Mouse (Mus musculus) embryonic fibroblast, embryonic 13.5 days (primary cell): ENCODE measurements around the gene Slc25a5.

ENCODE experiments used
- CTCF ChIP-seq: IDR thresholded peaks from 2 replicates; pipeline ENCODE4 v1.5.1; 2011; ENCODE audit warnings: mild to moderate bottlenecking, control low read depth, low read length, moderate library complexity, borderline replicate concordance; ENCODE audit not compliant: insufficient read depth
- POLR2A ChIP-seq: IDR thresholded peaks from 2 replicates; pipeline ENCODE4 v1.6.1; 2011; ENCODE audit warnings: low read depth, mild to moderate bottlenecking, control low read depth, low read length, moderate library complexity

GRCm38 (mm10) chrX:36777694-36778093 lies 17.8 kb upstream of the Slc25a5 start:
- TF ChIP-seq CTCF = no peak
- no peak for TF ChIP-seq POLR2A
